Comparison of ENCODE assay signal across 16 mouse cellular contexts in the genomic region with DNA sequence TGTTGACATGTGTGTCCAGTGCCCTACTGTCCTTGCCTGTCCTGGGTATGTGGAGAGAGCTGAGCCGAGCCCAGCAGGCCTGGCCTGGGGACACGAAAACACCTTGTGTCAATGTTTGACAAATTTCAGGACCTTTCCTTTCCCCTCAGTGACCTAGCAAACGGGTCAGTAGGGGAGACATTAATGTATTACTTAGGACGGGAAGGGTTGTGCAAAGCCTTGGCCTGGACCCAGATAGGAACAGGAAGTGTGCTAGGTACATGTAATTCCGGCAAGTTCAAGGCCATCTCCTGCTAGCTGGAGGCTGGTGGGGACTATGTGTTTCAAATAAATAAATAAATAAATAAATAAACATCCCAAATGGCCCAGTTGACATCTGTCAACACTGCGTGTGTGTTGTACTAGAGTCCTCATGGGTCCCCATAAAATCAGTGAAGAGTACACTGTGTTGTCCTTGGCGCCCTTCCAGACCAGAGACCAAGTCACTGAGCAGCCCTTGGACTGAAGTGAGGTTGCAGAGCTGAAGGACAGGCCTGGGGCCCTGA. TPM values are rescaled to one million over a fixed set of nuclear protein-coding genes. Genes with fewer than 3 reads are reported as not detected.
A peak's percentile ranks its signal among the peaks of the same experiment; 100 is the strongest.
DNase-seq lines count a peak whose midpoint lies in the region; ATAC-seq and TF ChIP-seq lines count a peak whose summit lies in the region.
"Had no signal": no experiment of that assay in that cellular context is flagged by ENCODE, and none has a peak within 500 bp of the region (broad histone marks: within the 10 kb centered on the region; RNA-seq: fewer than 3 reads in every experiment).

No protein-coding gene starts in this region.

- 67% methylated on average over 7 of the region's 7 CpGs for WGBS in heart, postnatal 0 days
- WGBS in heart, embryonic 10.5 days: 83% methylated on average over 7 of the region's 7 CpGs
- WGBS in kidney, postnatal 0 days: 29% methylated on average over 7 of the region's 7 CpGs
- WGBS in liver, embryonic 15.5 days (ENCODE audit: insufficient replicate concordance): 59% methylated on average over 7 of the region's 7 CpGs
- WGBS in midbrain, embryonic 16.5 days: 84% methylated on average over 7 of the region's 7 CpGs

- no peak for TF ChIP-seq CTCF in heart, postnatal 0 days (IDR thresholded peaks at IDR 0.05; ENCODE audit: low read depth)
- no peak for TF ChIP-seq CTCF in kidney, postnatal 0 days (IDR thresholded peaks at IDR 0.05; ENCODE audit: low read depth)

- no peaks in the 10 kb centered on the region for H3K27me3 ChIP-seq in heart, postnatal 0 days (ENCODE audit: control insufficient read depth, insufficient read depth, low read length)
- H3K27me3 ChIP-seq in heart, embryonic 10.5 days (ENCODE audit: insufficient read depth, poor library complexity, severe bottlenecking): no peaks in the 10 kb centered on the region
- H3K27me3 ChIP-seq in kidney, postnatal 0 days (ENCODE audit: insufficient read depth, low read length): no peaks in the 10 kb centered on the region
- H3K27me3 ChIP-seq in liver, embryonic 15.5 days: no peaks in the 10 kb centered on the region
- H3K27me3 ChIP-seq in midbrain, embryonic 16.5 days (ENCODE audit: control insufficient read depth, insufficient read depth, low read depth, low read length): no peaks in the 10 kb centered on the region
- H3K27me3 ChIP-seq: hindbrain, embryonic 15.5 days; midbrain, embryonic 13.5 days had no signal

- no peak for ATAC-seq in heart, postnatal 0 days (ENCODE audit: insufficient read depth, low read depth)
- peak; percentile 47 for ATAC-seq in kidney, postnatal 0 days (replicated peaks; ENCODE audit: low FRiP score, low read depth)
- ATAC-seq in liver, embryonic 15.5 days (ENCODE audit: insufficient read depth): peak; percentile 69
- no peak for ATAC-seq in midbrain, embryonic 16.5 days

- DNase-seq in heart, postnatal 0 days (ENCODE audit: low spot score): no peak
- no peak for DNase-seq in heart, embryonic 10.5 days (ENCODE audit: low spot score)
- DNase-seq in adrenal gland, adult 2 months: peak; percentile 88
- peak; percentile 66 for DNase-seq in kidney, postnatal 0 days (ENCODE audit: low spot score)
- DNase-seq in lung, postnatal 10 days: no peak
- DNase-seq in urinary bladder, postnatal 4 days (ENCODE audit: low spot score in 2 of 2): no peak
- DNase-seq: B cell, adult 2 months; cerebellum, adult 8-10 months; gastrocnemius, postnatal 10 days; layer of hippocampus, adult 9-11 months had no signal

- H3K27ac ChIP-seq in heart, postnatal 0 days (ENCODE audit: low read depth): 0 out of 2 replicates have a peak overlapping the region, but pooled peaks have one; percentile 8
- no peak overlapping the region for H3K27ac ChIP-seq in heart, embryonic 10.5 days
- peak overlapping the region; percentile 93 for H3K27ac ChIP-seq in kidney, postnatal 0 days
- peak overlapping the region; percentile 86 for H3K27ac ChIP-seq in liver, embryonic 15.5 days (replicated peaks)
- no peak overlapping the region for H3K27ac ChIP-seq in midbrain, embryonic 16.5 days (ENCODE audit: low read length)
- H3K27ac ChIP-seq: hindbrain, embryonic 15.5 days; midbrain, embryonic 13.5 days had no signal

- no peak overlapping the region for H3K4me3 ChIP-seq in heart, postnatal 0 days (ENCODE audit: low read depth, low read length)
- H3K4me3 ChIP-seq in heart, embryonic 10.5 days: no peak overlapping the region
- H3K4me3 ChIP-seq in kidney, postnatal 0 days (replicated peaks; ENCODE audit: low read depth, low read length): no peak overlapping the region
- H3K4me3 ChIP-seq in liver, embryonic 15.5 days (replicated peaks): no peak overlapping the region
- H3K4me3 ChIP-seq in midbrain, embryonic 16.5 days (ENCODE audit: low read depth, low read length): no peak overlapping the region
- H3K4me3 ChIP-seq: hindbrain, embryonic 15.5 days; limb, embryonic 10.5 days; midbrain, embryonic 13.5 days had no signal

- no peak overlapping the region for H3K9ac ChIP-seq in heart, postnatal 0 days (replicated peaks; ENCODE audit: low read depth, low read length)
- H3K9ac ChIP-seq in kidney, postnatal 0 days (ENCODE audit: low read depth, low read length): no peak overlapping the region
- no peak overlapping the region for H3K9ac ChIP-seq in liver, embryonic 15.5 days
- no peak overlapping the region for H3K9ac ChIP-seq in midbrain, embryonic 16.5 days (ENCODE audit: low read depth, low read length)
- H3K9ac ChIP-seq: hindbrain, embryonic 15.5 days had no signal

- no peaks in the 10 kb centered on the region for H3K9me3 ChIP-seq in heart, postnatal 0 days (replicated peaks; ENCODE audit: control insufficient read depth, low read length)
- no peaks in the 10 kb centered on the region for H3K9me3 ChIP-seq in heart, embryonic 10.5 days
- H3K9me3 ChIP-seq in kidney, postnatal 0 days (replicated peaks; ENCODE audit: low read length): no peaks in the 10 kb centered on the region
- no peaks in the 10 kb centered on the region for H3K9me3 ChIP-seq in liver, embryonic 15.5 days (replicated peaks)
- no peaks in the 10 kb centered on the region for H3K9me3 ChIP-seq in midbrain, embryonic 16.5 days (replicated peaks; ENCODE audit: control insufficient read depth, low read length, poor library complexity, severe bottlenecking)
- H3K9me3 ChIP-seq: embryonic facial prominence, embryonic 10.5 days; hindbrain, embryonic 15.5 days; limb, embryonic 10.5 days; midbrain, embryonic 13.5 days had no signal

- TF ChIP-seq EP300 in heart, postnatal 0 days (IDR thresholded peaks at IDR 0.05; ENCODE audit: low read depth): no peak

- peaks cover 32% of the 10 kb centered on the region for H3K4me1 ChIP-seq in heart, postnatal 0 days (ENCODE audit: control insufficient read depth, insufficient read depth)
- peaks cover 33% of the 10 kb centered on the region for H3K4me1 ChIP-seq in heart, embryonic 10.5 days
- H3K4me1 ChIP-seq in kidney, postnatal 0 days (replicated peaks; ENCODE audit: insufficient read depth, low read length): peaks cover 33% of the 10 kb centered on the region
- H3K4me1 ChIP-seq in liver, embryonic 15.5 days (replicated peaks): peaks cover 61% of the 10 kb centered on the region
- H3K4me1 ChIP-seq in midbrain, embryonic 16.5 days (ENCODE audit: control insufficient read depth, insufficient read depth, low read length): peaks cover 11% of the 10 kb centered on the region; the same call in 1 of the 2 replicates

- H3K36me3 ChIP-seq in heart, postnatal 0 days (replicated peaks; ENCODE audit: control insufficient read depth, insufficient read depth, low read length): peaks cover 10% of the 10 kb centered on the region
- peaks cover 8% of the 10 kb centered on the region for H3K36me3 ChIP-seq in heart, embryonic 10.5 days
- H3K36me3 ChIP-seq in kidney, postnatal 0 days (ENCODE audit: insufficient read depth, low read length): 0 out of 2 replicates have a peak, but pooled peaks cover 8% of the 10 kb centered on the region
- H3K36me3 ChIP-seq in liver, embryonic 15.5 days (replicated peaks): peaks cover 15% of the 10 kb centered on the region
- no peaks in the 10 kb centered on the region for H3K36me3 ChIP-seq in midbrain, embryonic 16.5 days (ENCODE audit: control insufficient read depth, insufficient read depth, low read length)
- H3K36me3 ChIP-seq: hindbrain, embryonic 15.5 days had no signal

- no peak overlapping the region for H3K4me2 ChIP-seq in heart, postnatal 0 days (ENCODE audit: low read depth, low read length)
- H3K4me2 ChIP-seq in kidney, postnatal 0 days (ENCODE audit: low read length): no peak overlapping the region
- no peak overlapping the region for H3K4me2 ChIP-seq in liver, embryonic 15.5 days
- no peak overlapping the region for H3K4me2 ChIP-seq in midbrain, embryonic 16.5 days (ENCODE audit: low read length)
- H3K4me2 ChIP-seq: midbrain, embryonic 13.5 days had no signal

RNA-seq across cellular contexts. Expression of gene Grhpr, which starts 1.3 kb away (rescaled TPM):
- 88.4 and 147 TPM in 2 replicates for total RNA-seq in heart, postnatal 0 days (2014; rRNA removed; ENCODE audit: low replicate concordance)
- polyA plus RNA-seq in heart, postnatal 0 days (2015; fragmentation: Nextera tagmentation; extraction: Ambion mirVana): 103 and 108 TPM in 2 replicates
- 105 and 108 TPM in 2 replicates for polyA plus RNA-seq in heart, embryonic 10.5 days (2016; fragmentation: Nextera tagmentation; extraction: Ambion mirVana)
- total RNA-seq in adrenal gland, adult 2 months (2021): 100 to 1,000 TPM; 139 to 220 TPM
- polyA plus RNA-seq in adrenal gland, adult 2 months (2012; rRNA removed): 280 and 300 TPM in 2 replicates
- polyA plus RNA-seq in kidney, postnatal 0 days (2015; fragmentation: Nextera tagmentation; extraction: Ambion mirVana): 131 and 148 TPM in 2 replicates
- polyA plus RNA-seq in liver, embryonic 15.5 days (2015; fragmentation: Nextera tagmentation; extraction: Ambion mirVana): 125 and 146 TPM in 2 replicates
- 23.9 and 27.2 TPM in 2 replicates for polyA plus RNA-seq in midbrain, embryonic 16.5 days (2015; fragmentation: Nextera tagmentation; extraction: Ambion mirVana)

RNA-seq across cellular contexts. Expression of gene Zbtb5, which starts 32.3 kb away (rescaled TPM):
- total RNA-seq in heart, postnatal 0 days (2014; rRNA removed; ENCODE audit: low replicate concordance): 20.3 and 32.0 TPM in 2 replicates
- polyA plus RNA-seq in heart, postnatal 0 days (2015; fragmentation: Nextera tagmentation; extraction: Ambion mirVana): 8.5 and 8.9 TPM in 2 replicates
- polyA plus RNA-seq in heart, embryonic 10.5 days (2016; fragmentation: Nextera tagmentation; extraction: Ambion mirVana): 19.3 and 21.5 TPM in 2 replicates
- total RNA-seq in adrenal gland, adult 2 months (2021): 10 to 100 TPM in 1 of 2 experiments, 1 to 10 TPM in 1; 8.9 to 12.0 TPM
- polyA plus RNA-seq in adrenal gland, adult 2 months (2012; rRNA removed): 13.1 and 21.3 TPM in 2 replicates
- polyA plus RNA-seq in kidney, postnatal 0 days (2015; fragmentation: Nextera tagmentation; extraction: Ambion mirVana): 18.5 and 19.2 TPM in 2 replicates
- polyA plus RNA-seq in liver, embryonic 15.5 days (2015; fragmentation: Nextera tagmentation; extraction: Ambion mirVana): 5.8 and 5.9 TPM in 2 replicates
- 44.5 and 48.7 TPM in 2 replicates for polyA plus RNA-seq in midbrain, embryonic 16.5 days (2015; fragmentation: Nextera tagmentation; extraction: Ambion mirVana)

RNA-seq across cellular contexts. Expression of gene Polr1e, which starts 38.5 kb away (rescaled TPM):
- total RNA-seq in heart, postnatal 0 days (2014; rRNA removed; ENCODE audit: low replicate concordance): 37.4 and 46.7 TPM in 2 replicates
- 71.2 and 77.5 TPM in 2 replicates for polyA plus RNA-seq in heart, postnatal 0 days (2015; fragmentation: Nextera tagmentation; extraction: Ambion mirVana)
- 47.8 and 50.7 TPM in 2 replicates for polyA plus RNA-seq in heart, embryonic 10.5 days (2016; fragmentation: Nextera tagmentation; extraction: Ambion mirVana)
- 10 to 100 TPM; 13.0 to 16.3 TPM for total RNA-seq in adrenal gland, adult 2 months (2021)
- 2.9 and 3.1 TPM in 2 replicates for polyA plus RNA-seq in adrenal gland, adult 2 months (2012; rRNA removed)
- 33.2 and 33.4 TPM in 2 replicates for polyA plus RNA-seq in kidney, postnatal 0 days (2015; fragmentation: Nextera tagmentation; extraction: Ambion mirVana)
- 14.7 and 15.6 TPM in 2 replicates for polyA plus RNA-seq in liver, embryonic 15.5 days (2015; fragmentation: Nextera tagmentation; extraction: Ambion mirVana)
- 31.7 and 33.2 TPM in 2 replicates for polyA plus RNA-seq in midbrain, embryonic 16.5 days (2015; fragmentation: Nextera tagmentation; extraction: Ambion mirVana)

Comparison
In these comparisons a context has a peak if more than half of its experiments do, and no peak if none do; other contexts are left out.
1. H3K27ac ChIP-seq: peak in heart, postnatal 0 days (single experiment), kidney, postnatal 0 days (single experiment) and liver, embryonic 15.5 days (single experiment); none in heart, embryonic 10.5 days (single experiment) and midbrain, embryonic 16.5 days (single experiment).
2. ATAC-seq: peak in kidney, postnatal 0 days (single experiment) and liver, embryonic 15.5 days (single experiment); none in heart, postnatal 0 days (single experiment) and midbrain, embryonic 16.5 days (single experiment).
3. DNase-seq: peak in adrenal gland, adult 2 months (single experiment) and kidney, postnatal 0 days (single experiment); none in heart, postnatal 0 days (single experiment), heart, embryonic 10.5 days (single experiment), lung, postnatal 10 days (single experiment) and urinary bladder, postnatal 4 days (0 of 2).